Mouse (Mus musculus) ES-E14 (cell line): ENCODE measurements around the gene Plekha3.

Source experiments
- CHD2 ChIP-seq: IDR thresholded peaks from 2 replicates; pipeline ENCODE4 v1.6.1; 2014; ENCODE audit warnings: mild to moderate bottlenecking, low read depth, low read length, inconsistent platforms
- MAFK ChIP-seq: IDR thresholded peaks from 2 replicates; pipeline ENCODE4 v1.6.1; 2014; ENCODE audit warnings: mild to moderate bottlenecking, low read depth, low read length, inconsistent platforms; ENCODE audit not compliant: insufficient read depth
- ZC3H11A ChIP-seq: IDR thresholded peaks from 2 replicates; pipeline ENCODE4 v1.6.1; 2012; ENCODE audit warnings: low read depth, mild to moderate bottlenecking, inconsistent platforms, low read length, borderline replicate concordance
- ZNF384 ChIP-seq: IDR thresholded peaks from 2 replicates; pipeline ENCODE4 v1.6.1; 2012; ENCODE audit warnings: low read depth, low read length, inconsistent platforms

DNA sequence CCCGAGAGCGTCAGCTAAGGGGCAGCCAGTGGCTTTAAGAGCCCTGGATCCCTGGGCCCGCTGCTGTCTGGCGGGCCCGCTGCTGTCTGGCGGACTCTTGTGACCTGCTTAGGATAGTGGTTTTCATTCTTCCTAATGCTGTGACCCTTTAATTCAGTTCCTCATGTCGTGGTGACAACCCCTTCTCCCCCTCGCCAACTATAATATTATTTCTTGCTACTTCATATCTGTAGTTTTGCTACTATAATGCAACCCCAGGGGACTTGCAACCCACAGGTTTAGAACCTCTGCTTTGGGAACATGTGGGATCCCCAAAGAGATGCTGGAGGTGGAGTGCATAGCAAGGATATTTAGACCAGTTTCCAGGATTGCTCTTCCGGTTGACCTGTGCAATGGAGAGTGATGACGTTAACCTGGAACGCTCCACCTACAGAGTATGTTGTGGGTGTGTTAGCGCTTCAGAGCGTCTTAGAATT lies 26.4 kb upstream of the Plekha3 start:
- no peak for TF ChIP-seq ZNF384
- no peak for TF ChIP-seq MAFK
- no peak for TF ChIP-seq CHD2
- TF ChIP-seq ZC3H11A: no peak
